Mouse (Mus musculus): ENCODE results near the gene Crim1. TPM values are rescaled to one million over a fixed set of nuclear protein-coding genes. Genes with fewer than 3 reads are reported as not detected.

Crim1 gene
- polyA plus RNA-seq, 1 experiment from 2014 or later: 7.0 TPM

DNA sequence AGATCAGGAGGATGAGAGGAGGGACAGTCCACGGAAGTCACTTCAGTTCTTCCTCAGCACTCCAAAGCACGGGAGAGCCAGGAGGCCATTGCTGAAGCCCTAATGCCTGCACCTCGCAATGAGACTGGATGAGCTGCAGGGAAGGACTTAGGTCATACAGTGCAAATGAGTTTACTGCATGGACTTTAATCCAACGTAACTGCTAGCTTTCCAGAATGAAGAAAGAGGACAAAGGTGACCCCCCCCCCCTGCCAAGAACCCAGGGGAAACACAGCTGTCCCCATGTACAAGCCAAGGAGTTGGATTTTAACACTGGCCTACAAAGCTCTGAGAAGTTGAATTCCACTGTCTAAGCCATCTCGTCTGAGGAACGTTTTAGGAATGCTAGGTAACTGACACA is 201.3 kb downstream of the Crim1 start:
- no peak overlapping the region for H3K9ac ChIP-seq
- no peak for ATAC-seq (ENCODE audit: low FRiP score, low read depth)
- peaks cover 42% of the 10 kb centered on the region for H3K36me3 ChIP-seq
- H3K27ac ChIP-seq: no peak overlapping the region
- 68% methylated on average over 6 of the region's 6 CpGs for WGBS
- no peak overlapping the region for H3K4me3 ChIP-seq
- no peaks in the 10 kb centered on the region for H3K27me3 ChIP-seq
- no peak overlapping the region for H3K4me2 ChIP-seq (replicated peaks)
- no peaks in the 10 kb centered on the region for H3K9me3 ChIP-seq
- 0 out of 2 replicates have a peak, but pooled peaks cover 4% of the 10 kb centered on the region for H3K4me1 ChIP-seq

DNA sequence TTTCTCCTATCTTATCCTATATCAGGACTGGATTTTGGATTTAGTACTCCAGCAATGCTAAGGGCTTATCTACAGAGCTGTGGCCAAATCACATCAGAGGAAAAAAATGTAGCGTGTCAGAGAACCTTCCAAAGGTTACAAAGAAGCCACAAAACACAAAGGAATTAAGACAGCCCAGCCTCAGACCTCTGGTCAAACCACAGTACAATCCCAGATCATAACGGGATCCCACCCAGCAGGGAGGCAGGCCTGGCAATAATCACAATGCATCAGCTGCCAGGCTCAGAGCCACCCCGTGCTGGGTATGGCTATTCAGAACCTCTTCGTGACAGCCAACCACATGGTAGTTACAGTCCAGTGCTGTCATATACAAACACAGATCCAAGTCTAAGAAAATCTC is 201.7 kb downstream of the Crim1 start:
- ATAC-seq (ENCODE audit: low FRiP score, low read depth): no peak
- Histone ChIP-seq H3K4me1 (0 out of 2 replicates have a peak, but pooled peaks cover 4% of the 10 kb centered on the region), H3K27me3 (no peaks in the 10 kb centered on the region), H3K27ac (no peak overlapping the region), H3K36me3 (peaks cover 42% of the 10 kb centered on the region), H3K4me2 (replicated peaks) (no peak overlapping the region), H3K9me3 (no peaks in the 10 kb centered on the region), H3K4me3 (no peak overlapping the region), H3K9ac (no peak overlapping the region)
- WGBS: 53% methylated on average over 4 of the region's 4 CpGs

DNA sequence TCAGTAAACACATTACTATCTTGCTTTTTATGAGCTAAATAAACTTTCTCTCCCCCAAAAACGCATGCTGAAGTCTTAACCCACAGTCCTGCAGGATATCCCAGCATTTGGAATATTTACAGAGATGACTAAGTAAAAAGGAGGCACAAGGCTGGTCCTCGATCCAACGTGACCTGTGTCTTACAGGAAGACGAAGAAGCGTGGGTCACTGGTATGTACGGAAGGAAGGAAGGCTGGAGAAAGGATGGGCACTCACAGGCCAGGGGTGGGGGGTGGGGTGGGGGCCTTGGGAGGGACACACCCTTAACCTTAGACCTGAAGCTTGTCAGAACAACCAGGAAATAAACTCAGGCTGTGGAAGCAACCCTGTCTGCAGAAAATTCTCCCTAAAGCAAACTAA is 202.1 kb downstream of the Crim1 start:
- no peak overlapping the region for H3K9ac ChIP-seq
- no peaks in the 10 kb centered on the region for H3K9me3 ChIP-seq
- H3K4me2 ChIP-seq (replicated peaks): no peak overlapping the region
- ATAC-seq (ENCODE audit: low FRiP score, low read depth): no peak
- 0 out of 2 replicates have a peak, but pooled peaks cover 4% of the 10 kb centered on the region for H3K4me1 ChIP-seq
- 75% methylated on average over 6 of the region's 6 CpGs for WGBS
- H3K36me3 ChIP-seq: peaks cover 42% of the 10 kb centered on the region
- no peak overlapping the region for H3K27ac ChIP-seq
- H3K27me3 ChIP-seq: no peaks in the 10 kb centered on the region
- no peak overlapping the region for H3K4me3 ChIP-seq

DNA sequence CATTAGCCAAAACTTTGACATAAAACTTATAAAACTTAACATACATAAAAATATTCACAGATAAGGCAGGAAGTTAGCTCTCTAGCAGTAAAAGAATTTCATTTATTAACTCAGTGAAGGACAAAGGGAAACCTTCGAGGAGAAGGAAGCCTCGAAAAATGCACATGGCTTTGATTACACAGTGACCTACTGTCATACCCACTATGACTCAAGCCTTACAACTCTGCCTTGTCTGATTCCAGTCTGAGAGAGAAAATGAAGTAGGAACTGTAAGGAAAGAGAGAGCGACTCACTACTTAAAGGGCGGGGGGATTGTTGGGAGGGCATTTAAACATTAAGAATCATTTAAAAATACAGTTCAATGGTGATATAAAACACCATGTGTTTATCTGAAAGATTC is 203.2 kb downstream of the Crim1 start:
- no peak for ATAC-seq (ENCODE audit: low FRiP score, low read depth)
- no peak overlapping the region for H3K27ac ChIP-seq
- no peaks in the 10 kb centered on the region for H3K27me3 ChIP-seq
- H3K36me3 ChIP-seq: peaks cover 42% of the 10 kb centered on the region
- H3K4me3 ChIP-seq: no peak overlapping the region
- H3K4me2 ChIP-seq (replicated peaks): no peak overlapping the region
- 0 out of 2 replicates have a peak, but pooled peaks cover 6% of the 10 kb centered on the region for H3K4me1 ChIP-seq
- 76% methylated on average over 4 of the region's 4 CpGs for WGBS
- no peak overlapping the region for H3K9ac ChIP-seq
- H3K9me3 ChIP-seq: no peaks in the 10 kb centered on the region

DNA sequence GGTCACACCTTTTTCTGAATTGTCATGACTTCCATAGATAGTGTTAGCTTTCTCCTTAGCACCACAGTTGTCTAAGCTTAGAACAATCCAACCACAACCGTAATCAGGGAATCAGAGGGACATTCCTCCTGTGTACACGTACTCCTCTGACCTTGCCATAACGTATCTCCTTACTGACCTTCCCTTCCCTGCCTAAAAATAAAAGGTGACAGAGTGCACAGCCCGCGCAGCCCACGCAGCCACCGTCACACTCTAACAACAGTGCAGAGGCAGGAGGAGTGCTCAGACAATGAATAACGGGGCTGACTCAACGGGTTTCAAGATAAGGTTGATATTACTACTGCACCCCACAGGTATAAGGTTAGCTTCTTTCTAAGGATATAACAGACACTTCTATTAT is 203.8 kb downstream of the Crim1 start:
- Histone ChIP-seq H3K9ac (no peak overlapping the region), H3K4me1 (0 out of 2 replicates have a peak, but pooled peaks cover 11% of the 10 kb centered on the region), H3K27ac (no peak overlapping the region), H3K4me2 (replicated peaks) (no peak overlapping the region), H3K4me3 (no peak overlapping the region), H3K27me3 (no peaks in the 10 kb centered on the region), H3K36me3 (peaks cover 37% of the 10 kb centered on the region), H3K9me3 (no peaks in the 10 kb centered on the region)
- 91% methylated on average over 9 of the region's 9 CpGs for WGBS
- ATAC-seq (ENCODE audit: low FRiP score, low read depth): no peak

DNA sequence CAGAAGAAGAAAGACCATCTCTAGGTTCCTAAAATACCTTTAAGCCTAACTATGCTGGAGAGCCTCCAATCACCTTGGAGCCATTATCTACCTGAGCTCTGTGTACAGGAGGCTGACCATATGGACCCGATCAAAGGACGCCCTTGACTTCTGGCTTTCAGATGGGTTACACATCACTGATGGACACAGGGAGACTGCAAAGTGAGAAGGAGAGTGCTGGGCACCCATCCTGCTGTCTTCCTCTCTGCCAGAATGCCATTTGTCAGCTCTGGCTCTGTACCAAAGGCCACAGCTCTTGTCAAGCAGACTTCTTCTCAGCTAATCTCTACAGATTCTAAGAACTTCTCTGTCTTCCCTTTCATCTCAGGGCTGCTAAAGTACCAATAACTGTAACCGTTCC is 205.3 kb downstream of the Crim1 start:
- H3K27ac ChIP-seq: no peak overlapping the region
- no peak overlapping the region for H3K4me2 ChIP-seq (replicated peaks)
- no peak overlapping the region for H3K4me3 ChIP-seq
- no peak for ATAC-seq (ENCODE audit: low FRiP score, low read depth)
- H3K9me3 ChIP-seq: no peaks in the 10 kb centered on the region
- peaks cover 31% of the 10 kb centered on the region for H3K36me3 ChIP-seq
- 89% methylated on average over 3 of the region's 3 CpGs for WGBS
- H3K4me1 ChIP-seq: peaks cover 16% of the 10 kb centered on the region; the same call in 1 of the 2 replicates
- no peaks in the 10 kb centered on the region for H3K27me3 ChIP-seq
- H3K9ac ChIP-seq: no peak overlapping the region

DNA sequence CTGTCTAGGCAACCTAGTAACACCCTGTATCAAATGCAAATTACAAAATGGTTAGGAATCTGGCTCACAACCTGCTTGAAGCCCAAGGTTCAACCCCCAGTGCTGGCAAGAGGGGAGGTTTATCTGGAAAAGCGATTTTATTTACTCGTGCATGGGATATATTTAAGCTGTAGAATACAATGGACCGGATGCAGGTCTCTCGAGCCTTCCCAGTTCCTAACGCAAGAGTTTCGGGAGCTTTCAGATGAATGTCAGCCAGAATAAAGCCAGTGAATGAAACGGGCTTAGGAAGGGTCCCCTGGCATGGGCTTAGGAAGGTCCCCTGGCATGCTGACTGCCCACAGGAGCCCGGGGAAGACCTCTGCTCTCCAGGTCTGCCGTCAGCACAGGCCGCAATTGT is 206.8 kb downstream of the Crim1 start:
- 90% methylated on average over 10 of the region's 10 CpGs for WGBS

DNA sequence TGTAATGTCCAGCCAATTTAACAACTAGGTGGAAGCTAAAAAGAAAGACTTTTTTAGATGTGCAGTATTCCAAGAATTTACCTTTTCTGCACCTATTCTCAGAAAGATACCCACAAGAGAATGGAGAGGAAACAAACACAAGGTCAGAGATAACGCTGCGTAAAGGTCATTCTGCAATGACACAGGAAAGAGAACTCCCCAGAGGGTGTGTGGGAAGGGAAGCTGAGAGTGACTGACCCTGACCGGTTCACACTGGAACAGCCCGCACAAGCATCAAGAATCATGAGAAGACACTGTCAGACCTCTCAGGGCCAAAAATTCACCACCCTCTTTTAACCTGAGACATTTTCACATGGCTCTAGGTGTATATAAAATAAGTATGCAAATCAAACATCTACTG is 207.5 kb downstream of the Crim1 start:
- Histone ChIP-seq H3K27ac (no peak overlapping the region), H3K4me3 (no peak overlapping the region), H3K9ac (no peak overlapping the region), H3K4me1 (peaks cover 25% of the 10 kb centered on the region; the same call in 1 of the 2 replicates), H3K36me3 (peaks cover 18% of the 10 kb centered on the region), H3K9me3 (no peaks in the 10 kb centered on the region), H3K27me3 (no peaks in the 10 kb centered on the region), H3K4me2 (replicated peaks) (no peak overlapping the region)
- WGBS: 84% methylated on average over 4 of the region's 4 CpGs
- no peak for ATAC-seq (ENCODE audit: low FRiP score, low read depth)

More for the DNA sequence above, 206.8 kb downstream of the Crim1 start:
- H3K4me2 ChIP-seq (replicated peaks): no peak overlapping the region
- H3K4me1 ChIP-seq: peaks cover 25% of the 10 kb centered on the region; the same call in 1 of the 2 replicates
- H3K9me3 ChIP-seq: no peaks in the 10 kb centered on the region
- no peak overlapping the region for H3K9ac ChIP-seq
- no peak overlapping the region for H3K27ac ChIP-seq
- peaks cover 21% of the 10 kb centered on the region for H3K36me3 ChIP-seq
- no peaks in the 10 kb centered on the region for H3K27me3 ChIP-seq
- no peak for ATAC-seq (ENCODE audit: low FRiP score, low read depth)
- H3K4me3 ChIP-seq: no peak overlapping the region

DNA sequence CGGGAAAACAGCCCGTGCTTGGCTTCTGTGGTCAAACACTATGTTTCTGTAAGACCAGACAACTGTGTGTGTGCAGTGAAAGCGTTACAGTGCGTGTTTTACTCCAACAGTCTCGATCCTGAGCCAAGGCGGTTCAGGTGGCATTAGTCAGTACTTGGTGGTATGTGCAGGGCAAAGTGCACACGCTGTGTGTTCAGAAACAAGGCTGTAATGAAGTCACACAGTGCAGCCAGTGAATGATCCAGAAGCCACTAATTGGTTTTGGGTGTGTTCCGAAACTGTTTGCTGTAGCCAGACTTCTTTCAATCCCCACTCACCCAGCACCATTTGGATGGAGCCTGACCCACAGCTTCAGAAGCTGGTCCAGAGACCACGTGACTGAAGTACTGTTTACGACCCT is 208.3 kb downstream of the Crim1 start:
- no peak for ATAC-seq (ENCODE audit: low FRiP score, low read depth)
- Histone ChIP-seq H3K4me2 (replicated peaks) (no peak overlapping the region), H3K9ac (no peak overlapping the region), H3K36me3 (peaks cover 19% of the 10 kb centered on the region), H3K4me1 (peaks cover 25% of the 10 kb centered on the region; the same call in 1 of the 2 replicates), H3K27ac (no peak overlapping the region), H3K27me3 (no peaks in the 10 kb centered on the region), H3K9me3 (no peaks in the 10 kb centered on the region), H3K4me3 (no peak overlapping the region)
- 69% methylated on average over 10 of the region's 10 CpGs for WGBS

DNA sequence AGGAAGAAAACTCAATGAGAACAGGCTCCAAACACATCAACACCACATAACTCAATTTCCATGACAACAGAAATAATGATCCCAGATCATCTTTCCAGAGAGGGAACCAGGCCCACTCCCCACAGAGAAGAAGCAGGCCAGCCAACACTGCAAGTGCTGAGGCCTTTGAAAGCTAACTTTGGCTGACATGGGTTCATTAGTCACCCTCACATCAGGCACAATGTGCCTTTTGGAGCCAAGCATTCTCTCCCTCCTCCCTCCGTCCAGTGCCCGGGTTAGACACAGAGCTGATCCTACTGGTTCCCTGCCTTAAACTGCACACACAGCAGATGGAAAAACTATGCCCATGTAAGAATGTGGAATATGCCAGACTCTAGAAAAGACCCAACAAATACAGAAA is 209.9 kb downstream of the Crim1 start:
- Histone ChIP-seq H3K4me2 (replicated peaks) (no peak overlapping the region), H3K9me3 (no peaks in the 10 kb centered on the region), H3K4me3 (no peak overlapping the region), H3K9ac (no peak overlapping the region), H3K27me3 (no peaks in the 10 kb centered on the region), H3K27ac (no peak overlapping the region), H3K36me3 (peaks cover 5% of the 10 kb centered on the region), H3K4me1 (peaks cover 29% of the 10 kb centered on the region; the same call in 1 of the 2 replicates)
- ATAC-seq (ENCODE audit: low FRiP score, low read depth): 0 out of 2 replicates have a peak, but pooled peaks have one; percentile 44
- WGBS: 70% methylated on average over 2 of the region's 2 CpGs

DNA sequence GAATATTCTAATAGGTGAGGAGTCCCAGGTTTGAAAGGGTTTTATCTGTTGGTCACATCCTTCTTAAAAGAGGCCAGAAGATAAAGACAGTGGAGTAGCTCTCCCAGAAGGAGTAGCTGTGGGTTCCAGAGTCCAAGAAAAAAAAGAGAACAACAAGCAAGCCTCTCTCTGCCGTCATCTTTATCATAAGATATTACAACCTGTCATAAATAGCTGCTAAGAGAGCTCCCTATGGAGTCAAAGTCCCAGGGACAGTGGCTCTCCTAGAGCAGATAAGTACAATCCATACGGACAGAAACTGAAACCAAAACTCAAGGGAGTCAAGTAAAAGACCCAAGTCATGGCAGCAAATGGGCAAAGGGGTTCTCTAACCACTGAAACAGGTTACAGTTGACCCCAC is 215.2 kb downstream of the Crim1 start:
- 82% methylated on average over 2 of the region's 2 CpGs for WGBS
- Histone ChIP-seq H3K9ac (no peak overlapping the region), H3K27me3 (no peaks in the 10 kb centered on the region), H3K27ac (no peak overlapping the region), H3K4me1 (peaks cover 23% of the 10 kb centered on the region), H3K4me2 (replicated peaks) (no peak overlapping the region), H3K9me3 (no peaks in the 10 kb centered on the region), H3K4me3 (no peak overlapping the region), H3K36me3 (peaks cover 3% of the 10 kb centered on the region; the same call in 1 of the 2 replicates)
- ATAC-seq (ENCODE audit: low FRiP score, low read depth): no peak

DNA sequence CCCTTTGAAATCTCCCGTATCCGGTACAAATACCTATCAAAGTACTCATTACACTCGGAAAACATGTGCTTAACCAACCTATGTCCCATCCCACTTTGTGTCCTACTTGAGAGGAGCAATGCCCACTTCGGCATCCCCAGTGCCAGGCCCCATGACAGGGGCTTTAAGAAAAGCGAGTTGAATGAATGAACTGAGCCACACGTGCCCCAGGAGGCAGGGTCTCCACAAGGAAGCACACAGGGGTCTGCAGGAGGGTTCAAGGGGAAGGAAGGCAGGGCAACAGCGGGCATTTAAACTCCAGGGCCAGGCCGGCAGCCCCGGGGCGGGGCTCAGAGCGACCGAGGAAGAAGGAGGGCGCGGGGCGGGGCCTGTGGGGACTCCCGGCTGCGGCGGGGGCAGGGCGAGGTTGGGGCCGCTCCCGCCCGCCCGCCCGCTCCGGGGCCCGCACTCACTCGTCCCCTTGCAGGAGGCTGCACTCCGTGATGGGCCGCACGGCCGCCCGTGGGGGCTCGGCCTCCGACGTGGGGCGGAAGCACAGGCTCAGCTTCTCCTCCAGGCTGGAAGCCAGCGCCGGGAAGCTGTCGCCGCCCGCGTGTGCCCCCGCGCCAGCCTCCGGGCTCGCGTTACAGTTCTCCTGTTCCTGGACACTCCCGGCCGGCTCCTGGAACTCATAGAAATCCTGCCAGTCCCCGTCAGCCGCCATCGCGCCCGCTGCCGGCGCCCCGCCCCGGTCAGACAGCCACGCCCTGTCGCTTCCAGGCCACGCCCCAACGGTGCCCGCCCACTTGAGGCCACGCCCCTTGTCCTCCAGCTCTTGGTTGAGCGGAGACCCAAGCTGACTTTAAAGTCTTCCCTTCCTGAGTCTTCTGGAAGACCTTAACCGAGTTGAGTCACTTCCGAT is 217.6 kb downstream of the Crim1 start, which contains the start of gene Fez2:
TSS of gene Fez2 (minus strand) at position 772 of the 901 bp plus-strand sequence.
- peak within 1 kb of the TSS; percentile 94 for H3K27ac ChIP-seq
- peak within 1 kb of the TSS; percentile 74 for H3K4me2 ChIP-seq (replicated peaks)
- WGBS: 1% methylated on average over 48 of the region's 67 CpGs
- peak within 1 kb of the TSS; percentile 87 for H3K9ac ChIP-seq
- H3K27me3 ChIP-seq: no peaks in the 10 kb centered on the region
- peaks cover 12% of the 10 kb centered on the region for H3K4me1 ChIP-seq
- peak within 1 kb of the TSS; percentile 86 for H3K4me3 ChIP-seq
- H3K36me3 ChIP-seq: peaks cover 2% of the 10 kb centered on the region; the same call in 1 of the 2 replicates
- no peaks in the 10 kb centered on the region for H3K9me3 ChIP-seq
- ATAC-seq (ENCODE audit: low FRiP score, low read depth): peak; percentile 95

Measured in limb, embryonic 13.5 days (tissue).